Mouse (Mus musculus) stomach, embryonic 14.5 days (tissue): ENCODE results near the gene Dysf. TPM values are rescaled to one million over a fixed set of nuclear protein-coding genes. Genes with fewer than 3 reads are reported as not detected.

Experiments used
- ATAC-seq: fragments of 200-750 bp; cut with Nextera tagmentation; 2 replicates; pipeline ENCODE4 v1.8.0; 2017; ENCODE audit warnings: low read depth, moderate TSS enrichment; ENCODE audit not compliant: insufficient number of reproducible peaks, insufficient read depth, low FRiP score
- H3K27ac ChIP-seq: fragments of 300-500 bp; sonication (generic); 2 replicates; pipeline ENCODE4 v1.5.1; 2014; ENCODE audit warnings: mild to moderate bottlenecking, low read length, moderate library complexity, mixed read lengths
- H3K27me3 ChIP-seq: fragments of 300-500 bp; sonication (generic); 2 replicates; pipeline ENCODE4 v1.6.1; 2014; ENCODE audit warnings: low read length, control low read depth, mixed read lengths; ENCODE audit not compliant: control insufficient read depth, insufficient read depth
- H3K36me3 ChIP-seq: fragments of 300-500 bp; sonication (generic); 2 replicates; pipeline ENCODE4 v1.6.1; 2014; ENCODE audit warnings: mild to moderate bottlenecking, control low read depth, low read length, moderate library complexity, mixed read lengths; ENCODE audit not compliant: control insufficient read depth, insufficient read depth
- H3K4me1 ChIP-seq: fragments of 300-500 bp; sonication (generic); 2 replicates; pipeline ENCODE4 v1.6.1; 2014; ENCODE audit warnings: low read length, control low read depth, mixed read lengths; ENCODE audit not compliant: control insufficient read depth, insufficient read depth
- H3K4me2 ChIP-seq: fragments of 300-500 bp; sonication (generic); replicated peaks from 2 replicates; pipeline ENCODE4 v1.6.1; 2014; ENCODE audit warnings: low read depth, low read length, control low read depth
- H3K4me3 ChIP-seq: fragments of 300-500 bp; sonication (generic); 2 replicates; pipeline ENCODE4 v1.5.1; 2014; ENCODE audit warnings: low read depth, low read length, control low read depth
- H3K9ac ChIP-seq: fragments of 300-500 bp; sonication (generic); replicated peaks from 2 replicates; pipeline ENCODE4 v1.6.1; 2014; ENCODE audit warnings: low read depth, mild to moderate bottlenecking, control low read depth, low read length, moderate library complexity, mixed read lengths
- H3K9me3 ChIP-seq: fragments of 300-500 bp; sonication (generic); 2 replicates; pipeline ENCODE4 v1.6.1; 2016; ENCODE audit warnings: low read depth, low read length, control low read depth; ENCODE audit not compliant: control insufficient read depth
- WGBS: fragments of 180-500 bp; shearing (Covaris S2); extraction: QIAGEN DNeasy Blood & Tissue Kit; methylation state at CpG from one replicate; pipeline ENCODE4 v1.1.7; 2014; 5-methylcytosine and 5-hydroxymethylcytosine counted together
- polyA plus RNA-seq: library from polyadenylated mRNA; unstranded; fragments of >200 nt; fragmentation: Nextera tagmentation; extraction: Ambion mirVana; gene quantifications from 2 replicates; pipeline ENCODE4 v1.2.1, GENCODE M21; 2014

Dysf gene
- polyA plus RNA-seq, 1 experiment from 2014 or later, result 12.4 TPM

DNA sequence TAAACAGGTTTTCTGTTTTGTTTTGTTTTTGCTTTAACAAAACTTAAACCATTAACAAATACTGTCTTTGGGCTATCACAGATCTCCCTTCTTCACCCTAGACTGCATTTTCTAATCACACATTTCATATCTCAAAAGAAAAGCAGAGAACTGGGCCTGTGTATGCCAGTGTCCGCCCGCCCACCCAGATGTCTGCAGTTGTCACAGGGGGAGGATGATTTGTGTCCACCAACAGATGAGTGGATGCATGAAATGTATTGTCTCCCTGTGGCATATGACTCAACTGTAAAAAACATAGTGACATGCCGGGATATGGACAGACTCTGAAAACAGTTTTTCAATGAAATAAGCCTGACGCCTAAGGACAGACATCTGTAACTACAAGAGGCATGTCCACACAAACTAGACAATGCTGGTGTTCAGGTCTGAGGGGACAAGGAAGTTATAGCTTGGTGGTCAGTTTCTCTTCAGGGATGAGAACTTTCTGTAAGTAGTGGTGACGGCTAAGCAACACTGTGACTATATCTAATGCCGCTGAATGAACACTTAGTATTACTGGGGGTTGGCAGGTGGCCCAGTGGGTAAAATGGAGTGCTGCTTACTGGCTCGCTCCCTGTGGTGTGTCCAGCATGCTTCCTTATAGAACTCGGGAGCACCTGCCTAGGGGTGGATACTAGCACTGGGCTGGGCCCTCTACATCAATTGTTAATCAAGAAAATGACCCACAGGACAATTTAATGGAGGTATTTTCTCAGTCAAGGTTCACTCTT, 193.5 kb downstream of the Dysf start:
- 90% methylated on average over 8 of the region's 8 CpGs for WGBS
- Histone ChIP-seq H3K4me1 (no peaks in the 10 kb centered on the region), H3K9ac (no peak overlapping the region), H3K36me3 (no peaks in the 10 kb centered on the region), H3K9me3 (no peaks in the 10 kb centered on the region), H3K27me3 (no peaks in the 10 kb centered on the region), H3K27ac (no peak overlapping the region), H3K4me3 (no peak overlapping the region), H3K4me2 (no peak overlapping the region)
- ATAC-seq, result no peak

DNA sequence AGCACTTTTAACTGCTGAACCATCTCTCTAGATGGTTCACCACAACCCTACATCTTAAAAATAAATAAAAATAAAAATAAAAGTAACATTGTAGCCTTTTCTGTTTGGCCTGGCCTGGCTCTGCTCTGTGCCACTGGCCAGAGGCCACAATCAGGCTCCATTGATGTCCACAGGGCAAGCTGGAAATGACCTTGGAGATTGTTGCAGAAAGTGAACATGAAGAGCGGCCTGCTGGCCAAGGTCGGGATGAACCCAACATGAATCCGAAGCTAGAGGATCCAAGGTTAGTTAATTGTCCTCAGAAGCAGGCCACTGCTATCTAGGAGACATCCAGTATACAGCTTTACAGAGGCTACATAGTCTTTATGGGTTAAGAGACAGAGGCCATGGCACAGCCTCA, 197.2 kb downstream of the Dysf start:
- 89% methylated on average over 3 of the region's 3 CpGs for WGBS
- Histone ChIP-seq H3K9ac (no peak overlapping the region), H3K27ac (no peak overlapping the region), H3K9me3 (no peaks in the 10 kb centered on the region), H3K27me3 (no peaks in the 10 kb centered on the region), H3K36me3 (no peaks in the 10 kb centered on the region), H3K4me2 (no peak overlapping the region), H3K4me1 (no peaks in the 10 kb centered on the region), H3K4me3 (no peak overlapping the region)
- no peak for ATAC-seq

DNA sequence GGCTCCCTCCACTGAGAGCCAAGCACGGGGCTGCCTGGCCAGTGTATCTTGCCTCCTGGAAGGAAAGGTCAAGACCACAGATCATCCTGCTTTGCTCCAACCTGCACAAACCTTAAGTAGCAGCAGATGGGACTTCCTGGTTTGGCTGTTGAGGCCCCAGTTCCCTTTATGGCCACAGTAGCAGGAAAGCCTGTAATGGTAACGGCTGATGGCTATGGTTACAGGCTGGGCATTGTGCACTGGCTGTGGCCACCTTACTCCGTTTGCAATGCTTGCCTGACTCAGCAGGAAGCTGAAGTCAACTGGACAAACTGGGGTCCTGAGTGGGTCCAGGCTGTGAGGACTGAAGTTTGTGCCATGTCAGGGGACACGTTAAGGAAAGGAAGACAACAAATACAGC, 200.2 kb downstream of the Dysf start:
- no peaks in the 10 kb centered on the region for H3K27me3 ChIP-seq
- no peak for ATAC-seq
- no peak overlapping the region for H3K4me3 ChIP-seq
- no peaks in the 10 kb centered on the region for H3K4me1 ChIP-seq
- no peak overlapping the region for H3K9ac ChIP-seq
- H3K4me2 ChIP-seq, result no peak overlapping the region
- no peak overlapping the region for H3K27ac ChIP-seq
- H3K9me3 ChIP-seq, result no peaks in the 10 kb centered on the region
- 82% methylated on average over 4 of the region's 4 CpGs for WGBS
- no peaks in the 10 kb centered on the region for H3K36me3 ChIP-seq

DNA sequence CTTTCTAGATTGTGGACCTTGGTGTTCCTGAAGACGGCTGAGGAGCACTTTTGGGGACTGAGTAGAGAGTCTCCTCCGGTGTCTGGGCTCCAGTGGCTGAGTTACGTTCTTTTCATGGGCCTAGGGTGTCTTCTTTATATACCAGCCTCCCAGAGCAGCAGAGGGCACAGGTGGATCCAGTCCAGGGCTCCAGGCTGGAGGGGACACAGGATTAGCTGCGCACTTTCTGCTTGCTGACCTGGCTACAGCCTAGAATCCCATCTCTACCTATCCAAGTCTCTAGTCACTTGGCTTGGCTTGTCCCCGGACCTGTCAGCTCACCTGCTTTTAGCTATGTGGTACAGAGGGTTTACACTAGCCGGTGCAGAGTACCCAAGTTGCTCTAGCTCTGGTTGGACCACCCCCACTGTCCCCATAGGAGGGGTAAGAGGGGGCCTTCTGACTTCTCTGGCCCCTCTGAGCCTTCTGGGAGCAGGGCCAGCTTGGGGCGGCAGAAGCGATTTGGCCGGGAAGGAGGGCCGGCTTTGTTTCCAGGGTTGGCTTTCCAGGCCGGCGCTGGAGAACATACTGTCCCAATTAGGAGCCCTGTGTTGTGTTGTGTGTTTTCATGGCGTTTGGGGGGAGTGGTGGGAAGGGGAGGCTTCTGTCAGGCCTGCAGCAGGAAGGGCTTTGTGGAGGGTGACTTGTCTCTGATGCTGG, 201.5 kb downstream of the Dysf start:
- no peak overlapping the region for H3K9ac ChIP-seq
- H3K4me3 ChIP-seq, result no peak overlapping the region
- H3K27me3 ChIP-seq, result no peaks in the 10 kb centered on the region
- H3K4me1 ChIP-seq, result no peaks in the 10 kb centered on the region
- no peaks in the 10 kb centered on the region for H3K9me3 ChIP-seq
- H3K27ac ChIP-seq, result no peak overlapping the region
- no peaks in the 10 kb centered on the region for H3K36me3 ChIP-seq
- no peak for ATAC-seq
- WGBS, result 85% methylated on average over 13 of the region's 13 CpGs
- no peak overlapping the region for H3K4me2 ChIP-seq

- H3K9ac ChIP-seq, result no peak overlapping the region
- no peaks in the 10 kb centered on the region for H3K4me1 ChIP-seq
- 75% methylated on average over 7 of the region's 7 CpGs for WGBS
- no peak overlapping the region for H3K4me3 ChIP-seq
- ATAC-seq, result no peak
- H3K27ac ChIP-seq, result no peak overlapping the region
- no peaks in the 10 kb centered on the region for H3K27me3 ChIP-seq
- no peaks in the 10 kb centered on the region for H3K36me3 ChIP-seq
- H3K4me2 ChIP-seq, result no peak overlapping the region
- H3K9me3 ChIP-seq, result no peaks in the 10 kb centered on the region
Observed at GRCm38 (mm10) chr6:84211473-84211872, 203.1 kb downstream of the Dysf start.

DNA sequence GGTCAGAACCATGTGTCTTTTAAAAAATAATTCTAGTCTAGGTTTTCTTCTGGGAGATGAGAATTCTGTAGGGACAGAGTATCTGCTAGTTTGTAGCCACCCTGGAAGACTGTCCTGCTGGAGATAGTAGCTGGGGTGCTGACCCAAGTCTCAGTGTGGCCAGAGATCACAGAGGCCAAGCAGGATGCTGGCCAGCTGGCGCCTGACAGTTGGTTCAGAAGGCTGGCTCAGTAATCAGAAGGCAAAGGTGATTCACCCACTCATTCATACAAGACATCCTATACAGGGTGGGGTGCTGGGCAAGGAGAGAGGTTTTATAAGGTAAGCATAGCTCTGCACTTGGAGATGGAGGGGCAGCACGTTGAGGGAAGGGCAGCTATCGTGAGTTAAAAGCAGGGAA, 204.7 kb downstream of the Dysf start:
- Histone ChIP-seq H3K9me3 (no peaks in the 10 kb centered on the region), H3K4me1 (no peaks in the 10 kb centered on the region), H3K4me2 (no peak overlapping the region), H3K9ac (no peak overlapping the region), H3K4me3 (no peak overlapping the region), H3K27ac (no peak overlapping the region), H3K36me3 (no peaks in the 10 kb centered on the region), H3K27me3 (no peaks in the 10 kb centered on the region)
- ATAC-seq, result no peak
- 45% methylated on average over 3 of the region's 3 CpGs for WGBS

DNA sequence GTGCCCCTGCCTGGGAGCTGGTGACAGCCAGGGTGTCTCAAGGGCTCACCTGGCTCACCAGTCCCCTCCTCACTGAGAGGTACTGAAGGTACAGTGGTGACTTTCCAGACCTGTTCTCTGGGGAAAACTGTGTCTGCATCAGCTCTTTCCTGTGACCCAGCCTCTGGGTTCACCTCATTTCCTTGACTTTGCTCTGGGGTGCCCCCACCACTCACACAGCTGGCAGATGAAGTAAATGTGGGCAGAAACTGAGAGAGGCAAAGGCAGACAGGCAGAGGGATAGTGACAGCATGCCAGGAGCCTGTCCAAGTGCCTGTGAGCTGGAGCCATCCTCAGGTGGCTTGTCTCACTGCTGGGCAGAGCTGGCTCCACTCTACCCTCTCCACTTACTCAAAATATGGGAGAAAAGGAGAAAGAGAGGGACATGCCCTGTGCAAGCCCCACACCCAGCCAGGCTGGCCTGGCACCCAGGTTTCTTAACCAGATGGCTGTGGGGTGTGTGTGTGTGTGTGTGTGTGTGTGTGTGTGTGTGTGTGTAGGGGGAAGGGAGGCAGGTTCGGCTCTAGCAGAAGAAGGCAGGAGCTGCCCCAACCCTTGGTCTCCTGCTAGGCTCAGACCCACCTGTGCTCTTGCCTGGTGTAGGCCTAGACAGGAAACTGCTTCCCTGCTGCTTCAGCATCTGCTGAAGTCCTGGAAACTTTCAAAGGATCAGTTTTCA, 209.0 kb downstream of the Dysf start:
- Histone ChIP-seq H3K27me3 (no peaks in the 10 kb centered on the region), H3K9ac (no peak overlapping the region), H3K27ac (no peak overlapping the region), H3K4me3 (no peak overlapping the region), H3K36me3 (no peaks in the 10 kb centered on the region), H3K4me2 (no peak overlapping the region), H3K9me3 (no peaks in the 10 kb centered on the region), H3K4me1 (no peaks in the 10 kb centered on the region)
- WGBS, result 67% methylated on average over 1 of the region's 1 CpGs
- no peak for ATAC-seq

- Histone ChIP-seq H3K4me1 (no peaks in the 10 kb centered on the region), H3K4me2 (no peak overlapping the region), H3K27me3 (no peaks in the 10 kb centered on the region), H3K4me3 (no peak overlapping the region), H3K9me3 (no peaks in the 10 kb centered on the region), H3K36me3 (no peaks in the 10 kb centered on the region), H3K9ac (no peak overlapping the region), H3K27ac (no peak overlapping the region)
- WGBS, result 71% methylated on average over 11 of the region's 11 CpGs
- no peak for ATAC-seq
Observed at GRCm38 (mm10) chr6:84219119-84219518, 210.7 kb downstream of the Dysf start.
